Mouse (Mus musculus) thymus, postnatal 36 days (tissue): ENCODE measurements around the gene Opn3.

Source experiments
- DNase-seq, 2 experiments: peaks; one replicate each; pipeline ENCODE4 v3.0.0; 2022; ENCODE audit warnings: mixed read lengths in 2 of 2

Opn3 gene

GRCm38 (mm10) chr1:175692246-175692996, at the start of gene Opn3, which contains the start of gene Chml:
Gene Opn3 (minus strand): TSS chr1:175692776.
Gene Chml (minus strand): TSS chr1:175692901.
- DNase-seq = peak; percentile 99 to 100

DNA sequence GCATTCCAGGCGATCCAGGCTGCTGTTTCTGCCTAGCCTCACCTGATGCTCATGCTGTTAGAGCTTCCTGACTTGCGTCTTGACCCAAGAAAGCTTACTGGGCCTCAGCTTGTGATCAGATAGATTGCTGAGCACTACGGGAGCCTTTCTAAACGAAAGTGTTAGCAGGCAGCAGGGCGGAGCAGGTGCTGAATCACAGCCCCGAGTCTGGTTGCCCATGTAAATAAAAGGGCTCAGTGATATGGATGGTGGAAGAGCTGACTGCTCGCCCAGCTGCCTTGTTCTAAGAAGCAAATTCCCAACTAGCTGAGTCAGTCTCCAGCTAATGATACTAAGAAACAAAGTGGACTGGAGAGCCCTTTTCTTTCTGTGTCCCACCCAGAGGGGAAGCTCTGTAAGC, 33.2 kb upstream of the Opn3 start:
- no peak for DNase-seq

- no peak for DNase-seq
Observed at GRCm38 (mm10) chr1:175716832-175717231, 24.3 kb upstream of the Opn3 start.

DNA sequence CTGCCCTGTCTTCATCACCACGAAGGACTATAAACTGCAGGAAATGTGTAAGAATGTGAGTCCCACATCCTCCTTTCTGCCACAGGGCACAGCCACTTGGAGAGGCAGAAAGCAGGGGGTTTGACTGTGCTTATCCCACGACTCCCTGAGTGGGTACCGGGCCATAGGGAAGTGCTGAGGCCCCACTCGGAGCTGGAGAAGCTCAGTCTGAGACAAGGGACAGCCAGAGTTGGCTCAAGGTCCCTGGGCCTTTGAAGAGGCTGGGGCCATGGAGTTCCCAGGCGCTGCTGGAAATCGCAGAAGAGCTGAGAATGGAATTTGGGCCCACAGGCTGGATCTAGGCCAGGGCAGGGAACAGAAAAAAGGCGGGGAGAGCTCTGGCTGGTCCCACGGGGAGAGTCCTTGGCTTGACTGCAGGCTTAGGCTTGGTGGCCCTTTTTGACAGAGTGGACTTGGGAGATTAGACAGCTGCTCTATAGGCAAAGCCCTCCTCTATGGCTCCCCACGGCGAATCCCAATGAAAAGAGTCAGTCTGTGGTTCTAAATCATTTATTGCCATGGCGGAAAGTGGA, 19.8 kb upstream of the Opn3 start:
- no peak for DNase-seq

DNA sequence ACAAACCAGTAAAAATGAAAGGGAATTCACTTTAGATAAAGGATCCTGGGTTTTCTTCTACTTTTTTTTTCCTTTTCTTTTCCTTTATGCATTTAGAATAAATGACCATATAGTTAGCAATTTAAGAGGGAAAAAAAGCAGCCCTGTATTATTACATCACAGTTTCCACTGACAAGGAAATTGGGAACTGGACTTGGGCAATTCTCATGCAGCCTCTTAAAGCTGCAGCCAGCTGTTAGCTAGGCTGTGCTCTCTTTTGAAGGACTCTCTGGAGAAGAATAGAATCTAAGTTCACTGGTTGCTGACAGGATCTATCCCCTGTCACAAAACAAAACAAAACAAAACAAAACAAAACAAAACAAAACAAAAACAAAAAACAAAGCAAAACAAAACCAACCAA, 15.4 kb upstream of the Opn3 start:
- DNase-seq = no peak

DNA sequence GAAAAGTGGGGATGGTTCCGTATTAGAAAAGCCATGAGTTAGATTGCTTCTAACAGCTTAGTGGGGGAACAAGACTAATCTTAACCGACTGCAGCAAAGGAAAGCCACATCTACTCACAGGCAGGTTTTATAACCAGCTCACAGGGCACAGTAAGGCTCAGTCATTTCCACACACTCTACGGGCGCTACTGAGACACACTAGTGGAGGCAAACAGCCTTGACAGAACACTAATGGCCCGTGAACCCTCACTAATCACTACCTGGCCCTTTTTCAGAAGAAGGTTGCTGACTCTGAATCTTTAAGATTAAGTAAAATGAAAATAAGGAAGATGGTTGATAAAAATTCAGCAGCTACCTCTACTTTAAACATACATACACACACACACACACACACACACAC, 15.0 kb upstream of the Opn3 start:
- no peak for DNase-seq

GRCm38 (mm10) chr1:175701145-175701544, 8.6 kb upstream of the Opn3 start:
- DNase-seq = no peak

DNA sequence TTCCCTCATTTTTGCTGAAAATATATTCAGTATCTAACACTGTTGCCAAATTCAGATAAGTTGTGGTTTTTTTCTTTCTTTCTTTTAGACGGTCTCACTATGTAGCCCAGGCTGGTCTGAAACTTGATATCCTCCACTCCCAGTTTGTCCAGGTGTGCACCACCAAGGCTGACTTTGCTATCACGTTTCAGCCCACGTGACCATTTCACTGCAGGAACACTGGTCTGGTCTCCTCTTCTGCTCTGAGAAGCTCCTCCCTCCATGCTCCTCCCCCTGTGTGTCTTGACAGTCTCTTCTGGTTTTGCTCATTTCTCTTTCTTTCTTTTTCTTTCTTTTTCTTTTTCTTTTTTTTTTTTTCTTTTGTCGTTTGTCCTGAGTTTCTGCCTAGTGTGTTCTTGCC, 7.2 kb upstream of the Opn3 start:
- DNase-seq = peak; percentile 5 to 26

- DNase-seq = no peak
Observed at GRCm38 (mm10) chr1:175699375-175699774, 6.8 kb upstream of the Opn3 start.

GRCm38 (mm10) chr1:175698293-175698692, 5.7 kb upstream of the Opn3 start, which contains the start of gene Wdr64:
Gene Wdr64 (plus strand): TSS chr1:175698593.
- no peak for DNase-seq

GRCm38 (mm10) chr1:175693429-175693960, 919 bp upstream of the Opn3 start:
- DNase-seq = peak; percentile 9 to 12

DNA sequence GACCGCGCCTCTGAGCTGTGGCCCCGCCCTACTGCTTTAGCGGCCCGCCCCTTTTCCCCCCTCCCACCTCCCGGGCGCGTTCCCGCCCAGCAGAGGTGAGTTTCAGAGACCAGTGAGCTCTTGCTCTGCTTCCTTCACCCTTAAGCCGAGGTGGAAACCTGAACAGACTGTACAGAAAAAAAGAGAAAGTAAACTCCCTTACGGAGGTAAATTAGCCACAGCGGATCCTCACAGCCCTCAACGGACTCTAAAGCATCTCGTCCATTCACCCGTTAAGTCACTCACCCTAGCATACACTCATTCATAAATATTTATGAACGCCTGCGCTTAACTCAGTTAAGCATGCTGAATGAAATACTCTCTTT, 403 bp upstream of the Opn3 start:
- no peak for DNase-seq

DNA sequence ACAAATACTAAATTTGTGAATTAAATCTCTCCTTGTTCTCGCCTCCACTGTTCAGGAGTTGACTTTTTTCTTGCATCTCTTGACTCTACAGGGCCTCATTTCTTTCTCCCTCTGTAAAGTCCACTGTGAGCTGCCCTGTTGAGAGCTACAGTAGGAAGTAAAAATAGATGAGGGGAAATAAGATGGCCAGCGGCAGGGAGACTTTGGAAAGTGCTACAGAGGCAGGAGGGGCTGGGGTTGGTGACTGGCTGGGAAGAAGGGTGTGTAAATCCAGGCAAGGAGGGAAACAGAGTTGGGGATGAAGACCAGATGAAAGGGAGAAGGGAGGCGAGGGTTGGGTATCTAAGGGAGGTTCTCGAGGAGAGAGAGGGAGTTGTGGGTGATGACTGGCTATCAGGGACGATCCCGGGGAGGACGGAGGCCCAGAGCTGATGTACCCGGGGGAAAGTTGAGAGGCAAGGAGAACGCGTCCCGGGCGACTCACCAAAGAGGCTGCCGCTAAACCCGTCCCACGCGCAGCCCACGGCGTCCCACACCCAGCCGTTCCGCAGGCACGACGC, 810 bp downstream of the Opn3 start:
- no peak for DNase-seq

DNA sequence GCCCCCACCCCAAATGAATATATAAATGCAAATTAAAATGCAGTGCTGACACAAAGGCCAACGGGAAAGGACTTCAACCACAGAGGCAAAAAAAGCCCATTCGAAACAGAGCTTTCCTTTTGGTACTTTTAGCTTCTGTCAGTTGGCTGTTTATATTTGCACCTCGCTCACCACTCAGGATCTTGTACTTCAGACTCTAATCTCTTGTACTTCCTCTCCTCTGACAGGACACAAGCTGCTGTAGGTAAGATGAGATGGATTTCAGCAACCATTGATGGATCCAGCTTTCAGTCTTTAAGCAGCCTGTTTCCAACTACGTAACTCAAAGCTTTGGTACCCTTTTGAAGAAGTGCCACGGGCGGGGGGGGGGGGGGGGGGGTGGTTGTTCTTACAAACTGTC, 11.6 kb downstream of the Opn3 start:
- no peak for DNase-seq

DNA sequence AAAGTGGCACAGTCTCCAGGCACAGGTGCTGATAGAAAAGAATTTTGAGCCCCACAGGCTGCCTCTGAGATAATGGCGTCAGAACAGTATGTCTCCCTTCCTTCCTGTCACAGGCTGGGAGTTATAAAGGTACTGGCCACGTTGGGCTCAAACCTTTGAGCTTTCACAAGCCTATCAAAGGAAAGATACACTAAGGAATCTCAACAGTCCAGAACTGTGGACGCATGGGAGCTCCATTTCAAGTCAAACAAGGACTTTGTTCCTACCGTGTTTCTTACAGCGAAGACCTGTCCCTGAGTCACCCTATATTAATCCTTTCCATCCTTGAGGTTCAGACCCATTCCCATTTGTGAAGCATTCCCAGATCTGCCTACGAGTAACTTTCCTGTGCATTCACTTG, 15.1 kb downstream of the Opn3 start:
- DNase-seq = no peak

GRCm38 (mm10) chr1:175675116-175675515, 17.5 kb downstream of the Opn3 start:
- DNase-seq = no peak

DNA sequence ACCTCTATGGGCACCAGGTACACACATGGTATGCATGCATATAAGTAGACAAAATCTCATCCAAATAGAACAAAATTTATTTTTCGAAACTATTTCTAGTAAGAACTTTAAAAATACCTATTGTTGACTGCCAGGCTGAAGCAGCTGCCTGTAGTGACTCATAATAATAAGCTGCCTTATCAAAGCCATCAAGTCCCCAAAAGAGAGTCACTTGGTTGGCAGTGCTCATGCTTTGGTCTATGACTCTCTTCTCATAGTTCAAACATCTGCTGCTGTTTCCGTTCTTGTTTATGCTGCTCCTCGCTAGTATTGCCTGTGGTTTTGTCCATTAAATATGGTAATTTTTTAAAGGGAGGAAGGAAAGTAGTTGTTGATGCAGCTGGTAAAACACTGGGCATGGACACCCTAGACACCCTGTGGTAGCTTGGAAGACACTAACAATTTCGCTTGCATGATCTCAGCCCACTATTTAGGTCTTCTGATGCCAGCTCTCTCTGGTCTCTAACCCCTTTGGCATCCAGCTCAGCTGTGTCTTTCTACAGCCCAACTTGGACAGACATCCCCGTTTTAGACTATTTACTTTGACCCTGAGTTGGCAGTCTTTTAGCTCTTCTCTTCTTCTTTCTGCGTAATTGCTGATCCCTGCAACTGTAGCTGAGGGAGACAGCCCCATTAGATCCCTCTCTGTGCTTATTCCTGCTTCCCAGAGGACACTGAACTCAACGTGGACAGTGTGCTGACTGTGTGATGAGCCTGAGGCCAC, 18.8 kb downstream of the Opn3 start:
- DNase-seq = no peak

GRCm38 (mm10) chr1:175671626-175672025, 20.9 kb downstream of the Opn3 start:
- no peak for DNase-seq

GRCm38 (mm10) chr1:175670042-175670441, 22.5 kb downstream of the Opn3 start:
- DNase-seq = no peak

DNA sequence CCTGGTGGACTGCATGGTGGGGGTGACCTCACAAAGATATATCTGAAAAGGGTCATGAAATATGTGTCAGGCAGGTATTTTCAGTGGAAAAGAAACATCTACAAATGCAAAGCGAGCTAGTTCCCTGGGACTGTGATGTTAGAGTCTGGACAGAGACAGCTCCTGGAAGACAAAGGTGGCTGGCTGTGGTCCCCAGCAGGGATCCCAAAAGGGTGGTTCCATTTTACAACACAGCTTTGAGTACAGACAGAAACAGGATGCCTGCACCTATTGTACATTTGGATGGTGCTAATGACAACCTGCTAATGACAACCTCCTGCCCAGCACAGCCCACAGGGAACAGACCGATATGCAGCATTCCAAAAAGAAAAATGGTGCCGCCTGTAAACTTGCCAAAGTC, 23.1 kb downstream of the Opn3 start:
- no peak for DNase-seq

GRCm38 (mm10) chr1:175668666-175669405, 23.7 kb downstream of the Opn3 start:
- DNase-seq = peak; percentile 37 to 44

DNA sequence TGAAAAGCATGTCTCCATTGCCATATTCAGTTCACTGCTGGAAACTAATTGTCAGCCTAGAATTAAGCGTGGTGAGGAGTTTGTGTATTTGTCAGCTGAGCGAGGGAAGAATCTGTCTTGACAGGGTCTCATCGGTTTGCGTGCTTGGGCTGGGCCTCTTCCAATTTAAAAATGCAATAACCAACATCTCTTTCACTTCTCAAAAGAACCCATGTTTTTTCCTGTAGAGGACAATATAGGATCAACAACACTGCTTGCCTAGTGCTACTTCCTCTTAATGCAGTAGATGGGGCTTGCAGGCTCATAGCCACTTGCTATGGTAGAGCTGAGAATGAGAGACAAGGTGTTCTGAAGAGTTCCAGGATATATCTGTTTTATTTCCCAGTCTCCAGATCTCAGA, 32.7 kb downstream of the Opn3 start:
- DNase-seq = no peak

DNA sequence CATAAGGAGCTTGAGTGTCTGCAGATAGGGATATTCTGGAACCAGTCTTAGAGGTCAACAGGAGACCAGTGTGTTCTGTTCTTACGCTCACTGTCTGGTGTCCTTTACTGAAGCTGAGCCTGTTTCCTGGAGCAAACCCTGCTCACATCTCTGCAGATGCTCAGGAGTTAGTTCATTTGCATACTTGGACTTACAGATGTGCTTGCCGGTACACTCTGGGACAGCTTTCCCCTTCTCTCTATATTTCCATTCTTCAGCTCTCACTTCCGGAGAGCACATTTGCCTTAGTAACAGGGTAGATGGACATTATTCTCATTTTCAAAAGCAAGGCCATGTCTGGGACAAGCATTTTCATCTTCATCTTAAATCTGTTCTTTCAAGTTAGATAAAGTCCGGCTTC, 44.0 kb downstream of the Opn3 start:
- DNase-seq = no peak
